Mouse (Mus musculus) spleen, adult 2 months (tissue): ENCODE measurements around the gene Cadps2. TPM values are rescaled to one million over a fixed set of nuclear protein-coding genes. Genes with fewer than 3 reads are reported as not detected.

Source experiments
- DNase-seq, 2 experiments: peaks; one replicate each; pipeline versions ENCODE4 v3.0.0 to v3.0.0-alpha.2; 2012 to 2021; ENCODE audit warnings: low spot score in 2 of 2, low read depth in 1 of 2
- H3K27ac ChIP-seq: fragments of 200-500 bp; 2 replicates; pipeline ENCODE4 v1.5.1; 2012; ENCODE audit warnings: low read length, inconsistent platforms; ENCODE audit not compliant: insufficient read depth
- H3K27me3 ChIP-seq: fragments of 200-500 bp; 2 replicates; pipeline ENCODE4 v1.6.1; 2012; ENCODE audit warnings: mild to moderate bottlenecking, moderate library complexity, low read length, inconsistent platforms; ENCODE audit not compliant: control insufficient read depth, insufficient read depth
- H3K36me3 ChIP-seq: fragments of 200-500 bp; 2 replicates; pipeline ENCODE4 v1.6.1; 2012; ENCODE audit warnings: mild to moderate bottlenecking, low read length, inconsistent platforms; ENCODE audit not compliant: control insufficient read depth, insufficient read depth
- H3K4me1 ChIP-seq: fragments of 200-500 bp; 2 replicates; pipeline ENCODE4 v1.6.1; 2011; ENCODE audit warnings: inconsistent platforms; ENCODE audit not compliant: control insufficient read depth, insufficient read depth, insufficient read length
- H3K4me3 ChIP-seq: fragments of 200-500 bp; 2 replicates; pipeline ENCODE4 v1.5.1; 2011; ENCODE audit warnings: mild to moderate bottlenecking, inconsistent platforms; ENCODE audit not compliant: insufficient read depth, insufficient read length; ENCODE audit errors: extremely low read depth
- CTCF ChIP-seq: fragments of 200-500 bp; IDR thresholded peaks from 2 replicates; pipeline ENCODE4 v1.5.1; 2011; ENCODE audit warnings: mild to moderate bottlenecking, inconsistent platforms; ENCODE audit not compliant: insufficient read depth, insufficient read length, insufficient replicate concordance; ENCODE audit errors: extremely low read depth
- POLR2A ChIP-seq: fragments of 200-500 bp; IDR thresholded peaks from 2 replicates; pipeline ENCODE4 v1.6.1; 2011; ENCODE audit warnings: low read depth, low read length, inconsistent platforms
- WGBS: fragments of 180-500 bp; shearing (Covaris S2); methylation state at CpG from one replicate; pipeline ENCODE4 v1.1.7; 2018; 5-methylcytosine and 5-hydroxymethylcytosine counted together
- polyA plus RNA-seq: library from polyadenylated mRNA; depleted of rRNA; stranded (reverse); fragments of >200 nt; gene quantifications from 2 replicates; pipeline ENCODE4 v1.2.3, GENCODE M21; 2012

Gene Cadps2
- polyA plus RNA-seq, 1 experiment: 0.60 TPM

- Histone ChIP-seq H3K4me1 (no peaks in the 10 kb centered on the region), H3K27ac (no peak overlapping the region), H3K36me3 (no peaks in the 10 kb centered on the region), H3K27me3 (no peaks in the 10 kb centered on the region), H3K4me3 (no peak overlapping the region)
- DNase-seq: no peak
- WGBS: 68% methylated on average over 5 of the region's 5 CpGs
- TF ChIP-seq POLR2A (no peak), CTCF (no peak)
Observed at GRCm38 (mm10) chr6:23498611-23499010, 340.6 kb downstream of the Cadps2 start.

- no peak for DNase-seq
- TF ChIP-seq CTCF: no peak
- no peak for TF ChIP-seq POLR2A
- Histone ChIP-seq H3K4me1 (no peaks in the 10 kb centered on the region), H3K4me3 (no peak overlapping the region), H3K36me3 (no peaks in the 10 kb centered on the region), H3K27ac (no peak overlapping the region), H3K27me3 (no peaks in the 10 kb centered on the region)
- WGBS: 45% methylated on average over 7 of the region's 7 CpGs
Observed at GRCm38 (mm10) chr6:23491804-23492203, 347.4 kb downstream of the Cadps2 start.

GRCm38 (mm10) chr6:23490431-23490830, 348.8 kb downstream of the Cadps2 start:
- DNase-seq: no peak
- TF ChIP-seq CTCF (no peak), POLR2A (no peak)
- no peaks in the 10 kb centered on the region for H3K27me3 ChIP-seq
- WGBS: 86% methylated on average over 2 of the region's 2 CpGs
- H3K36me3 ChIP-seq: no peaks in the 10 kb centered on the region
- H3K27ac ChIP-seq: no peak overlapping the region
- H3K4me3 ChIP-seq: no peak overlapping the region
- H3K4me1 ChIP-seq: no peaks in the 10 kb centered on the region

- Histone ChIP-seq H3K36me3 (no peaks in the 10 kb centered on the region), H3K4me1 (no peaks in the 10 kb centered on the region), H3K27ac (no peak overlapping the region), H3K27me3 (no peaks in the 10 kb centered on the region), H3K4me3 (no peak overlapping the region)
- WGBS: 74% methylated on average over 2 of the region's 2 CpGs
- DNase-seq: no peak
- TF ChIP-seq POLR2A: no peak
Observed at GRCm38 (mm10) chr6:23489046-23489445, 350.2 kb downstream of the Cadps2 start.

- H3K27ac ChIP-seq: no peak overlapping the region
- H3K36me3 ChIP-seq: no peaks in the 10 kb centered on the region
- no peak overlapping the region for H3K4me3 ChIP-seq
- 56% methylated on average over 2 of the region's 2 CpGs for WGBS
- TF ChIP-seq CTCF (no peak), POLR2A (no peak)
- no peaks in the 10 kb centered on the region for H3K4me1 ChIP-seq
- DNase-seq: no peak
- H3K27me3 ChIP-seq: no peaks in the 10 kb centered on the region
Observed at GRCm38 (mm10) chr6:23472686-23473085, 366.5 kb downstream of the Cadps2 start.

GRCm38 (mm10) chr6:23471830-23472229, 367.4 kb downstream of the Cadps2 start:
- TF ChIP-seq POLR2A (no peak), CTCF (no peak)
- 80% methylated on average over 2 of the region's 2 CpGs for WGBS
- Histone ChIP-seq H3K27ac (no peak overlapping the region), H3K4me3 (no peak overlapping the region), H3K4me1 (no peaks in the 10 kb centered on the region), H3K27me3 (no peaks in the 10 kb centered on the region), H3K36me3 (no peaks in the 10 kb centered on the region)
- DNase-seq: no peak

GRCm38 (mm10) chr6:23467885-23468284, 371.3 kb downstream of the Cadps2 start:
- Histone ChIP-seq H3K27me3 (no peaks in the 10 kb centered on the region), H3K36me3 (no peaks in the 10 kb centered on the region), H3K27ac (no peak overlapping the region), H3K4me1 (no peaks in the 10 kb centered on the region), H3K4me3 (no peak overlapping the region)
- TF ChIP-seq POLR2A: no peak
- TF ChIP-seq CTCF: no peak
- DNase-seq: no peak
- WGBS: 92% methylated on average over 4 of the region's 4 CpGs
